Mouse (Mus musculus) CH12.LX (cell line): ENCODE results near the gene Poc1b. TPM values are rescaled to one million over a fixed set of nuclear protein-coding genes. Genes with fewer than 3 reads are reported as not detected.

Experiments used
- DNase-seq: peaks from one replicate; pipeline ENCODE4 v3.0.0-alpha.2; 2013; ENCODE audit errors: extremely low read depth
- H3K27ac ChIP-seq: 2 replicates; pipeline ENCODE4 v1.5.1; 2012; ENCODE audit warnings: low read depth, mild to moderate bottlenecking, control low read depth, moderate library complexity; ENCODE audit not compliant: insufficient read depth
- H3K27me3 ChIP-seq: replicated peaks from 2 replicates; pipeline ENCODE3; 2012; ENCODE audit warnings: inconsistent platforms
- H3K36me3 ChIP-seq, 2 experiments: replicated peaks in 1 of 2; 2 replicates each; pipeline versions ENCODE3 to v1.6.1; 2012; ENCODE audit warnings: inconsistent platforms in 1 of 2, low read length in 1 of 2, mild to moderate bottlenecking in 1 of 2, mixed read lengths in 1 of 2, moderate library complexity in 1 of 2; ENCODE audit not compliant: control insufficient read depth in 1 of 2, insufficient read depth in 1 of 2
- H3K4me1 ChIP-seq, 2 experiments: 2 replicates each; pipeline ENCODE4 v1.6.1; 2012; ENCODE audit warnings: inconsistent platforms in 1 of 2, moderate library complexity in 1 of 2; ENCODE audit not compliant: insufficient read depth in 2 of 2, control insufficient read depth in 1 of 2
- H3K4me2 ChIP-seq: 2 replicates; pipeline ENCODE4 v1.6.1; 2012; ENCODE audit warnings: low read depth, mild to moderate bottlenecking, control low read depth; ENCODE audit not compliant: poor library complexity, insufficient read depth, severe bottlenecking
- H3K4me3 ChIP-seq, 3 experiments: fragments of 150-350 bp in 1 of 3; sonication (generic) in 1 of 3; replicated peaks in 1 of 3; 2 replicates each; pipeline versions ENCODE3 to v1.5.1; 2011 to 2012; ENCODE audit warnings: low read depth in 2 of 3, low read length in 2 of 3, mild to moderate bottlenecking in 2 of 3, moderate library complexity in 2 of 3, control low read depth in 1 of 3, improper control_type of control experiment in 1 of 3, inconsistent platforms in 1 of 3, mixed read lengths in 1 of 3; ENCODE audit not compliant: poor library complexity in 1 of 3
- H3K79me2 ChIP-seq: replicated peaks from 2 replicates; pipeline ENCODE4 v1.6.1; 2012; ENCODE audit warnings: mild to moderate bottlenecking, moderate library complexity; ENCODE audit not compliant: control insufficient read depth, poor library complexity, insufficient read depth, severe bottlenecking; ENCODE audit errors: extremely low read depth
- H3K9ac ChIP-seq: 2 replicates; pipeline ENCODE4 v1.6.1; 2012; ENCODE audit warnings: low read depth, mild to moderate bottlenecking, control low read depth, moderate library complexity; ENCODE audit not compliant: insufficient read depth
- H3K9me3 ChIP-seq: replicated peaks from 2 replicates; pipeline ENCODE3; 2012; ENCODE audit warnings: low read length, inconsistent platforms, mixed read lengths
- BHLHE40 ChIP-seq: IDR thresholded peaks from 2 replicates; pipeline ENCODE4 v1.6.1; 2011; ENCODE audit warnings: mild to moderate bottlenecking, low read depth, low read length, improper control_type of control experiment
- CHD2 ChIP-seq: IDR thresholded peaks from 2 replicates; pipeline ENCODE4 v1.6.1; 2011; ENCODE audit warnings: low read length, improper control_type of control experiment
- CTCF ChIP-seq, 2 experiments: IDR thresholded peaks in 1 of 2; conservative IDR thresholded peaks in 1 of 2; 2 replicates each; pipeline ENCODE4 v1.5.1; 2011 to 2012; ENCODE audit warnings: low read depth in 2 of 2, low read length in 2 of 2, improper control_type of control experiment in 1 of 2, inconsistent platforms in 1 of 2, mild to moderate bottlenecking in 1 of 2, moderate library complexity in 1 of 2
- EP300 ChIP-seq: IDR thresholded peaks from 2 replicates; pipeline ENCODE4 v1.6.1; 2011; ENCODE audit warnings: low read length, improper control_type of control experiment
- ETS1 ChIP-seq: conservative IDR thresholded peaks from 2 replicates; pipeline ENCODE4 v1.6.1; 2012; ENCODE audit warnings: low read depth, mild to moderate bottlenecking, inconsistent platforms, low read length, improper control_type of control experiment, moderate library complexity
- GABPA ChIP-seq: IDR thresholded peaks from 2 replicates; pipeline ENCODE4 v1.6.1; 2012; ENCODE audit warnings: low read depth, low read length, improper control_type of control experiment, inconsistent platforms; ENCODE audit not compliant: insufficient replicate concordance
- HCFC1 ChIP-seq: IDR thresholded peaks from 2 replicates; pipeline ENCODE4 v1.6.1; 2012; ENCODE audit warnings: low read depth, mild to moderate bottlenecking, inconsistent platforms, low read length, improper control_type of control experiment
- MEF2A ChIP-seq: IDR thresholded peaks from 2 replicates; pipeline ENCODE4 v1.6.1; 2014; ENCODE audit warnings: low read depth, mild to moderate bottlenecking, inconsistent platforms, low read length, improper control_type of control experiment, borderline replicate concordance
- MYC ChIP-seq: IDR thresholded peaks from 2 replicates; pipeline ENCODE4 v1.6.1; 2011; ENCODE audit warnings: low read depth, mild to moderate bottlenecking, improper control_type of control experiment, low read length
- POLR2A ChIP-seq: IDR thresholded peaks from 2 replicates; pipeline ENCODE4 v1.6.1; 2011; ENCODE audit warnings: low read depth, mild to moderate bottlenecking, improper control_type of control experiment, low read length
- RCOR1 ChIP-seq: conservative IDR thresholded peaks from 2 replicates; pipeline ENCODE4 v1.6.1; 2012; ENCODE audit warnings: low read depth, mild to moderate bottlenecking, inconsistent platforms, low read length, improper control_type of control experiment
- SIN3A ChIP-seq: IDR thresholded peaks from 2 replicates; pipeline ENCODE4 v1.6.1; 2012; ENCODE audit warnings: low read length, improper control_type of control experiment, inconsistent platforms
- SMC3 ChIP-seq: IDR thresholded peaks from 2 replicates; pipeline ENCODE4 v1.6.1; 2011; ENCODE audit warnings: low read depth, low read length, improper control_type of control experiment
- UBTF ChIP-seq: IDR thresholded peaks from 2 replicates; pipeline ENCODE4 v1.6.1; 2012; ENCODE audit warnings: low read depth, mild to moderate bottlenecking, inconsistent platforms, low read length, improper control_type of control experiment, moderate library complexity
- USF1 ChIP-seq: IDR thresholded peaks from 2 replicates; pipeline ENCODE4 v1.6.1; 2014; ENCODE audit warnings: low read depth, mild to moderate bottlenecking, inconsistent platforms, low read length, improper control_type of control experiment
- USF2 ChIP-seq: conservative IDR thresholded peaks from 2 replicates; pipeline ENCODE4 v1.6.1; 2011; ENCODE audit warnings: low read depth, low read length, improper control_type of control experiment
- ZC3H11A ChIP-seq: IDR thresholded peaks from 2 replicates; pipeline ENCODE4 v1.6.1; 2012; ENCODE audit warnings: low read depth, mild to moderate bottlenecking, inconsistent platforms, low read length, improper control_type of control experiment
- ZNF384 ChIP-seq: IDR thresholded peaks from 2 replicates; pipeline ENCODE4 v1.6.1; 2012; ENCODE audit warnings: low read depth, low read length, improper control_type of control experiment, inconsistent platforms
- dilution Hi-C: fragments of 300-500 bp; cut with MboI; formaldehyde crosslinking; loops from 2 replicates; pipeline ENCODE4 v1.14.3; 2020; ENCODE audit warnings: low sequenced_read_pairs; ENCODE audit not compliant: extremely low pct_unique_long_range_greater_than_20kb, extremely low pct_ligation_motif_present
- in situ Hi-C: fragments of 300-500 bp; cut with MboI; formaldehyde crosslinking; loops from 3 replicates; pipeline ENCODE4 v1.14.3; 2019; ENCODE audit warnings: low sequenced_read_pairs, low pct_ligation_motif_present, low pct_unique_long_range_greater_than_20kb, mixed read lengths
- polyA plus RNA-seq: library from polyadenylated mRNA; unstranded; fragments of >175 nt; gene quantifications from 2 replicates; pipeline ENCODE4 v1.2.1, GENCODE M21; 2012; ENCODE audit warnings: low read depth; ENCODE audit not compliant: insufficient read length
- total RNA-seq, 2 experiments: library from RNA; depleted of rRNA; stranded (reverse); fragments of 300-350 nt in 1 of 2; fragments of >200 nt in 1 of 2; gene quantifications; 2 replicates each; pipeline ENCODE4 v1.2.3; 2012 to 2014

The Poc1b gene
- total and polyA plus RNA-seq, 3 experiments: 3.8 to 18.2 (median 5.6) TPM

- dilution Hi-C loops: no loop called here
- Histone ChIP-seq H3K27ac (no peak overlapping the region), H3K4me3 (no peak overlapping the region), H3K27me3 (no peaks in the 10 kb centered on the region), H3K9ac (no peak overlapping the region), H3K4me2 (no peak overlapping the region), H3K79me2 (no peaks in the 10 kb centered on the region; the same call in 1 of the 2 replicates), H3K4me1 (no peaks in the 10 kb centered on the region), H3K9me3 (no peaks in the 10 kb centered on the region), H3K36me3 (peaks cover 0 to 48% of the 10 kb centered on the region in 2 experiments)
- in situ Hi-C loops: no loop called here
- DNase-seq: no peak
- TF ChIP-seq EP300: no peak
- TF ChIP-seq SIN3A: no peak
- TF ChIP-seq ZC3H11A: no peak
- no peak for TF ChIP-seq CTCF (conservative IDR thresholded peaks at IDR 0.05 in 1 of 2, IDR thresholded peaks at IDR 0.05 in 1 of 2; ENCODE audit: low read depth in 2 of 2, low read length in 2 of 2)
- TF ChIP-seq POLR2A: no peak
- TF ChIP-seq MYC: no peak
- no peak for TF ChIP-seq HCFC1
These were observed 43.2 kb downstream of the Poc1b start for GRCm38 (mm10) chr10:99150016-99150415.

GRCm38 (mm10) chr10:99151580-99151979, 44.7 kb downstream of the Poc1b start:
- Histone ChIP-seq H3K27me3 (no peaks in the 10 kb centered on the region), H3K9me3 (no peaks in the 10 kb centered on the region), H3K9ac (no peak overlapping the region), H3K36me3 (peaks cover 5 to 41% of the 10 kb centered on the region in 2 experiments), H3K4me1 (no peaks in the 10 kb centered on the region), H3K4me2 (no peak overlapping the region), H3K4me3 (no peak overlapping the region), H3K79me2 (no peaks in the 10 kb centered on the region; the same call in 1 of the 2 replicates), H3K27ac (no peak overlapping the region)
- dilution Hi-C loops (no loop called here), in situ Hi-C loops (no loop called here)
- TF ChIP-seq GABPA (no peak), UBTF (no peak), RCOR1 (no peak), CHD2 (no peak), ZNF384 (no peak), BHLHE40 (no peak), USF2 (no peak), CTCF (conservative IDR thresholded peaks at IDR 0.05 in 1 of 2, IDR thresholded peaks at IDR 0.05 in 1 of 2; ENCODE audit: low read depth in 2 of 2, low read length in 2 of 2) (no peak), MEF2A (no peak), ETS1 (no peak), USF1 (no peak), SMC3 (no peak)
- no peak for DNase-seq
